Mouse (Mus musculus) lung, postnatal 0 days (tissue): Measurements from ENCODE around the gene Bsdc1. TPM values are rescaled to one million over a fixed set of nuclear protein-coding genes. Genes with fewer than 3 reads are reported as not detected.
A peak's percentile ranks its signal among the peaks of the same experiment; 100 is the strongest.

Experiments used
- ATAC-seq: fragments of 200-750 bp; cut with Nextera tagmentation; 2 replicates; pipeline ENCODE4 v1.8.0; 2017; ENCODE audit warnings: moderate library complexity
- DNase-seq: peaks from one replicate; pipeline ENCODE4 v3.0.0-alpha.2; 2016; ENCODE audit warnings: low spot score
- H3K27ac ChIP-seq: fragments of 300-500 bp; sonication (generic); 2 replicates; pipeline ENCODE4 v1.5.1; 2014; ENCODE audit warnings: antibody characterized with exemption, mild to moderate bottlenecking, low read length, mixed read lengths
- H3K27me3 ChIP-seq: fragments of 300-500 bp; sonication (generic); replicated peaks from 2 replicates; pipeline ENCODE4 v1.6.1; 2014; ENCODE audit warnings: low read length, mixed read lengths; ENCODE audit not compliant: insufficient read depth
- H3K36me3 ChIP-seq: fragments of 300-500 bp; sonication (generic); 2 replicates; pipeline ENCODE4 v1.6.1; 2014; ENCODE audit warnings: low read length, mixed read lengths; ENCODE audit not compliant: insufficient read depth
- H3K4me1 ChIP-seq: fragments of 300-500 bp; sonication (generic); 2 replicates; pipeline ENCODE4 v1.6.1; 2014; ENCODE audit warnings: antibody characterized with exemption, low read depth, low read length, mixed read lengths; ENCODE audit not compliant: insufficient read depth
- H3K4me2 ChIP-seq: fragments of 300-500 bp; sonication (generic); replicated peaks from 2 replicates; pipeline ENCODE4 v1.6.1; 2014; ENCODE audit warnings: low read depth, mild to moderate bottlenecking, low read length, moderate library complexity, mixed read lengths
- H3K4me3 ChIP-seq: fragments of 300-500 bp; sonication (generic); 2 replicates; pipeline ENCODE4 v1.5.1; 2014; ENCODE audit warnings: low read depth, low read length
- H3K9ac ChIP-seq: fragments of 300-500 bp; sonication (generic); replicated peaks from 2 replicates; pipeline ENCODE4 v1.6.1; 2014; ENCODE audit warnings: low read depth, mild to moderate bottlenecking
- H3K9me3 ChIP-seq: fragments of 300-500 bp; sonication (generic); 2 replicates; pipeline ENCODE4 v1.6.1; 2016; ENCODE audit warnings: low read length, mixed read lengths
- CTCF ChIP-seq: IDR thresholded peaks from 2 replicates; pipeline ENCODE4 v1.5.1; 2016; ENCODE audit warnings: antibody characterized with exemption, mild to moderate bottlenecking
- EP300 ChIP-seq: IDR thresholded peaks from 2 replicates; pipeline ENCODE4 v1.6.1; 2016; ENCODE audit warnings: antibody characterized with exemption, mild to moderate bottlenecking, control low read depth
- WGBS: fragments of 180-500 bp; shearing (Covaris S2); extraction: QIAGEN DNeasy Blood & Tissue Kit; methylation state at CpG from one replicate; pipeline ENCODE4 v1.1.7; 2014; 5-methylcytosine and 5-hydroxymethylcytosine counted together
- polyA plus RNA-seq: library from polyadenylated mRNA; unstranded; fragments of >200 nt; fragmentation: Nextera tagmentation; extraction: Ambion mirVana; gene quantifications from 2 replicates; pipeline ENCODE4 v1.2.1, GENCODE M21; 2015

The Bsdc1 gene
- polyA plus RNA-seq, 1 experiment from 2014 or later, result 29.0 TPM

GRCm38 (mm10) chr4:129502327-129502888, 41.0 kb downstream of the Bsdc1 start:
- DNase-seq (no peak), ATAC-seq (no peak)
- H3K9ac ChIP-seq, result no peak overlapping the region
- H3K4me2 ChIP-seq, result no peak overlapping the region
- 43% methylated on average over 9 of the region's 9 CpGs for WGBS
- no peaks in the 10 kb centered on the region for H3K36me3 ChIP-seq
- no peaks in the 10 kb centered on the region for H3K9me3 ChIP-seq
- no peak overlapping the region for H3K27ac ChIP-seq
- no peak overlapping the region for H3K4me3 ChIP-seq
- TF ChIP-seq CTCF, result no peak
- TF ChIP-seq EP300, result no peak
- no peaks in the 10 kb centered on the region for H3K27me3 ChIP-seq
- H3K4me1 ChIP-seq, result no peaks in the 10 kb centered on the region

GRCm38 (mm10) chr4:129502901-129503444, 41.6 kb downstream of the Bsdc1 start:
- Histone ChIP-seq H3K4me1 (no peaks in the 10 kb centered on the region), H3K27ac (no peak overlapping the region), H3K9ac (no peak overlapping the region), H3K9me3 (no peaks in the 10 kb centered on the region), H3K4me2 (no peak overlapping the region), H3K36me3 (no peaks in the 10 kb centered on the region), H3K4me3 (no peak overlapping the region), H3K27me3 (no peaks in the 10 kb centered on the region)
- whole genome bisulfite sequencing, result 52% methylated on average over 11 of the region's 11 CpGs
- no peak for TF ChIP-seq EP300
- TF ChIP-seq CTCF, result no peak
- no peak for ATAC-seq
- no peak for DNase-seq

- H3K36me3 ChIP-seq, result no peaks in the 10 kb centered on the region
- DNase-seq (no peak), ATAC-seq (no peak)
- H3K4me2 ChIP-seq, result no peak overlapping the region
- 90% methylated on average over 3 of the region's 3 CpGs for WGBS
- no peak overlapping the region for H3K27ac ChIP-seq
- H3K9me3 ChIP-seq, result no peaks in the 10 kb centered on the region
- no peak overlapping the region for H3K4me3 ChIP-seq
- H3K27me3 ChIP-seq, result no peaks in the 10 kb centered on the region
- no peak overlapping the region for H3K9ac ChIP-seq
- TF ChIP-seq CTCF, result no peak
- no peak for TF ChIP-seq EP300
- no peaks in the 10 kb centered on the region for H3K4me1 ChIP-seq
Observed at GRCm38 (mm10) chr4:129505511-129505910, 44.1 kb downstream of the Bsdc1 start.

- Histone ChIP-seq H3K4me1 (no peaks in the 10 kb centered on the region), H3K9ac (no peak overlapping the region), H3K27ac (no peak overlapping the region), H3K4me2 (no peak overlapping the region), H3K27me3 (no peaks in the 10 kb centered on the region), H3K4me3 (no peak overlapping the region), H3K9me3 (no peaks in the 10 kb centered on the region), H3K36me3 (no peaks in the 10 kb centered on the region)
- DNase-seq, result no peak
- WGBS, result 60% methylated on average over 9 of the region's 10 CpGs
- no peak for TF ChIP-seq EP300
- no peak for TF ChIP-seq CTCF
- no peak for ATAC-seq
Observed at GRCm38 (mm10) chr4:129507434-129508236, 46.3 kb downstream of the Bsdc1 start.

- Histone ChIP-seq H3K27me3 (no peaks in the 10 kb centered on the region), H3K36me3 (no peaks in the 10 kb centered on the region), H3K9ac (no peak overlapping the region), H3K4me2 (no peak overlapping the region), H3K27ac (no peak overlapping the region), H3K9me3 (no peaks in the 10 kb centered on the region), H3K4me1 (no peaks in the 10 kb centered on the region), H3K4me3 (no peak overlapping the region)
- no peak for ATAC-seq
- WGBS, result 60% methylated on average over 3 of the region's 3 CpGs
- DNase-seq, result no peak
- no peak for TF ChIP-seq EP300
- no peak for TF ChIP-seq CTCF
Observed at GRCm38 (mm10) chr4:129508237-129508515, 46.8 kb downstream of the Bsdc1 start.

GRCm38 (mm10) chr4:129508834-129509600, 47.6 kb downstream of the Bsdc1 start:
- Histone ChIP-seq H3K27ac (0 out of 2 replicates have a peak overlapping the region, but pooled peaks have one; percentile 47), H3K27me3 (no peaks in the 10 kb centered on the region), H3K36me3 (no peaks in the 10 kb centered on the region), H3K4me2 (no peak overlapping the region), H3K9me3 (no peaks in the 10 kb centered on the region), H3K4me1 (no peaks in the 10 kb centered on the region), H3K9ac (no peak overlapping the region), H3K4me3 (no peak overlapping the region)
- peak; percentile 45 for DNase-seq
- no peak for TF ChIP-seq CTCF
- no peak for TF ChIP-seq EP300
- WGBS, result 48% methylated on average over 15 of the region's 15 CpGs
- ATAC-seq, result no peak
